Mouse (Mus musculus): ENCODE results near the gene Gm20605.

- TF ChIP-seq TAL1 (IDR thresholded peaks at IDR 0.05; ENCODE audit: low read length): no peak
- TF ChIP-seq GATA1 (IDR thresholded peaks at IDR 0.05; ENCODE audit: low read length): no peak
Observed at GRCm38 (mm10) chr5:137601365-137601729, 27.6 kb upstream of the Gm20605 start.
